Comparison of ENCODE assay signal across 1 mouse cellular context in the genomic region with DNA sequence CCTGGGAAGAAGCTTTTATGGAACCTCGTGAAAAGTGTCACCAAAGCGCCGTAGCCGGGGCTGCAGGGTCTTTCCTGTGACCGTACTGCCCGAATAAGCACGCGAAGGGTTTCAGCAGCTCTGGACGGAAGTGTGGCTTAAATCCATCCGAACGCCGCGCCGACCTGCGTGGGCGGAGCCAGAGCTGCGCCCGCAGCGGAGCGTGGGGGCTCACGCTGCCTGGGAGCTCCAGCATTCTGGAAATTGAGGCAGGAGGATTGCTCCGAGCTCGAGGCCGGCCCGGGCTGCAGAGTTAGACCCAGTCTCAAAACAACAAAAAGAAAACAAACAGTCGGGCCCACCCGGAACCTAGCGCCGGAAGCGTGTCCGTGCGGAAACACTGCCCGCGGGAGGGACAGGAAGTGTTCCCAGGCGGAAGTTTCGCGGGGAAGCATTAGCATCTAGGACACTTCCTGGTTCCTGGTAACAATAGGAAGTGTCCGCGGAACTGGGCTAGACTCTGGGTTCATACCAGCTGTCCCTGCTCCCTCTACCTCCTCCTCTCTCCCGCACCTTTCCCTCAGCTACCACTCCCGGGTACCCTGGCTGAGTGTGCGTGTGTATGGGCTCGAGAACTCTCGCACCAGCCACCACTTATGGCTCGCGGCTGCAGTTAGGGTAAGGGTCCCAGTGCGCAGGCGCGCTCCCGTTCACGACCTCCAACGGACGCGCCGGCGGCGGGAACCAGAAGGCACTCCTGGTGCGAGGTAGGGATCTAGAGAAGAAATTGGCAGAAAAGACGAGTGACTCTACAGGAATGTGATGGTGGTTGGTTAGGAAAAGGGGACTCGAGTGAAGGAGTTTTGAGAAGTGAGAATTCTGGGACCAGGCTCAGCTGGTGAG.
TF ChIP-seq lines count a peak whose summit lies in the region.

Gene Zfp668 (minus strand): TSS at position 362 of the 882 bp plus-strand sequence.

TF ChIP-seq in CH12.LX, 34 proteins besides CTCF, POLR2A, EP300 and RAD21:
- TF ChIP-seq MXI1 (IDR thresholded peaks at IDR 0.05; ENCODE audit: low read depth, low read length): 0 out of 2 replicates have a peak, but pooled peaks have one; percentile 14
- TF ChIP-seq CHD2 (IDR thresholded peaks at IDR 0.05; ENCODE audit: low read length): peak; percentile 66
- no peak for TF ChIP-seq USF2 (conservative IDR thresholded peaks at IDR 0.05; ENCODE audit: low read depth, low read length)
- TF ChIP-seq ELF1 (IDR thresholded peaks at IDR 0.05; ENCODE audit: low read depth, low read length): peak; percentile 99
- TF ChIP-seq ZMIZ1 (IDR thresholded peaks at IDR 0.05; ENCODE audit: low read depth, low read length): peak; percentile 56
- TF ChIP-seq IRF4 (IDR thresholded peaks at IDR 0.05; ENCODE audit: low read depth, low read length): peak; percentile 68; the same call in 1 of the 2 replicates
- peak; percentile 93; the same call in 1 of the 2 replicates for TF ChIP-seq KAT2A (IDR thresholded peaks at IDR 0.05; ENCODE audit: insufficient replicate concordance, low read length)
- peak; percentile 96 for TF ChIP-seq HCFC1 (IDR thresholded peaks at IDR 0.05; ENCODE audit: low read depth, low read length)
- TF ChIP-seq TBP (conservative IDR thresholded peaks at IDR 0.05; ENCODE audit: low read depth, low read length): peak; percentile 53; the same call in 1 of the 2 replicates
- TF ChIP-seq ZC3H11A (IDR thresholded peaks at IDR 0.05; ENCODE audit: low read depth, low read length): no peak
- no peak for TF ChIP-seq JUND (conservative IDR thresholded peaks at IDR 0.05; ENCODE audit: low read depth, low read length)
- TF ChIP-seq SIN3A (IDR thresholded peaks at IDR 0.05; ENCODE audit: low read length): peak; percentile 96
- TF ChIP-seq MAZ (IDR thresholded peaks at IDR 0.05; ENCODE audit: low read depth, low read length): no peak
- TF ChIP-seq NRF1 (IDR thresholded peaks at IDR 0.05; ENCODE audit: low read depth, low read length): peak; percentile 85
- 0 out of 2 replicates have a peak, but pooled peaks have one; percentile 32 for TF ChIP-seq RCOR1 (conservative IDR thresholded peaks at IDR 0.05; ENCODE audit: low read depth, low read length)
- TF ChIP-seq PAX5 (IDR thresholded peaks at IDR 0.05; ENCODE audit: low read length): no peak
- TF ChIP-seq CHD1 (IDR thresholded peaks at IDR 0.05; ENCODE audit: low read depth, low read length): no peak
- TF ChIP-seq ZNF384 (IDR thresholded peaks at IDR 0.05; ENCODE audit: low read depth, low read length): no peak
- peak; percentile 71; the same call in 1 of the 2 replicates for TF ChIP-seq POLR2AphosphoS2 (IDR thresholded peaks at IDR 0.05; ENCODE audit: low read depth, low read length)
- TF ChIP-seq E2F4 (IDR thresholded peaks at IDR 0.05; ENCODE audit: insufficient replicate concordance, low read depth, low read length): no peak; the same call in 1 of the 2 replicates
- TF ChIP-seq MAFK (IDR thresholded peaks at IDR 0.05; ENCODE audit: insufficient replicate concordance, low read length): no peak
- TF ChIP-seq MAX (IDR thresholded peaks at IDR 0.05; ENCODE audit: low read length): peak; percentile 58
- TF ChIP-seq UBTF (IDR thresholded peaks at IDR 0.05; ENCODE audit: low read depth, low read length): no peak
- TF ChIP-seq USF1 (IDR thresholded peaks at IDR 0.05; ENCODE audit: low read depth, low read length): no peak
- TF ChIP-seq NELFE (IDR thresholded peaks at IDR 0.05; ENCODE audit: low read depth, low read length): peak; percentile 70
- no peak for TF ChIP-seq ZKSCAN1 (IDR thresholded peaks at IDR 0.05; ENCODE audit: borderline replicate concordance, low read depth, low read length)
- TF ChIP-seq JUN (IDR thresholded peaks at IDR 0.05; ENCODE audit: insufficient read depth, low read depth, low read length): no peak
- no peak for TF ChIP-seq BHLHE40 (IDR thresholded peaks at IDR 0.05; ENCODE audit: low read depth, low read length)
- TF ChIP-seq GABPA (IDR thresholded peaks at IDR 0.05; ENCODE audit: insufficient replicate concordance, low read depth, low read length): peak; percentile 31; the same call in 1 of the 2 replicates
- TF ChIP-seq MYC (IDR thresholded peaks at IDR 0.05; ENCODE audit: low read depth, low read length): peak; percentile 58; the same call in 1 of the 2 replicates
- TF ChIP-seq MEF2A (IDR thresholded peaks at IDR 0.05; ENCODE audit: borderline replicate concordance, low read depth, low read length): 0 out of 2 replicates have a peak, but pooled peaks have one; percentile 55
- TF ChIP-seq SMC3 (IDR thresholded peaks at IDR 0.05; ENCODE audit: low read depth, low read length): no peak
- TF ChIP-seq ETS1 (conservative IDR thresholded peaks at IDR 0.05; ENCODE audit: low read depth, low read length): no peak
- TF ChIP-seq TCF12 (IDR thresholded peaks at IDR 0.05; ENCODE audit: low read depth, low read length): peak; percentile 56; the same call in 1 of the 2 replicates
